Mouse (Mus musculus): Measurements from ENCODE around the gene Opcml. TPM values are rescaled to one million over a fixed set of nuclear protein-coding genes. Genes with fewer than 3 reads are reported as not detected.

The Opcml gene
- polyA plus RNA-seq, 1 experiment, result not detected

GRCm38 (mm10) chr9:27986604-27987588, 196.3 kb downstream of the Opcml start:
- no peaks in the 10 kb centered on the region for H3K4me1 ChIP-seq (ENCODE audit: control insufficient read depth, insufficient read depth, low read length)
- H3K27ac ChIP-seq (ENCODE audit: insufficient read depth, low read length), result no peak overlapping the region
- H3K27me3 ChIP-seq (ENCODE audit: control insufficient read depth, insufficient read depth, low read length, poor library complexity, severe bottlenecking), result no peaks in the 10 kb centered on the region
- no peak overlapping the region for H3K9ac ChIP-seq (ENCODE audit: low read depth, poor library complexity, severe bottlenecking)
- peaks cover under 1% of the 10 kb centered on the region; the same call in 1 of the 2 replicates for H3K9me3 ChIP-seq (replicated peaks; ENCODE audit: control insufficient read depth, insufficient read depth, low read length, poor library complexity, severe bottlenecking)
- H3K36me3 ChIP-seq (ENCODE audit: control insufficient read depth, insufficient read depth, low read length, poor library complexity, severe bottlenecking), result no peaks in the 10 kb centered on the region
- TF ChIP-seq CTCF (IDR thresholded peaks at IDR 0.05; ENCODE audit: low read depth, low read length) (no peak), EP300 (IDR thresholded peaks at IDR 0.05; ENCODE audit: insufficient read depth, low read depth, low read length) (no peak), POLR2A (IDR thresholded peaks at IDR 0.05; ENCODE audit: insufficient read depth, low read length) (no peak)
- H3K4me3 ChIP-seq (ENCODE audit: low read depth, low read length), result no peak overlapping the region

- no peaks in the 10 kb centered on the region for H3K27me3 ChIP-seq (ENCODE audit: control insufficient read depth, insufficient read depth, low read length, poor library complexity, severe bottlenecking)
- no peaks in the 10 kb centered on the region for H3K9me3 ChIP-seq (replicated peaks; ENCODE audit: control insufficient read depth, insufficient read depth, low read length, poor library complexity, severe bottlenecking)
- no peak overlapping the region for H3K4me3 ChIP-seq (ENCODE audit: low read depth, low read length)
- TF ChIP-seq CTCF (IDR thresholded peaks at IDR 0.05; ENCODE audit: low read depth, low read length), result no peak
- no peak overlapping the region for H3K9ac ChIP-seq (ENCODE audit: low read depth, poor library complexity, severe bottlenecking)
- H3K36me3 ChIP-seq (ENCODE audit: control insufficient read depth, insufficient read depth, low read length, poor library complexity, severe bottlenecking), result no peaks in the 10 kb centered on the region
- no peak overlapping the region for H3K27ac ChIP-seq (ENCODE audit: insufficient read depth, low read length)
- no peaks in the 10 kb centered on the region for H3K4me1 ChIP-seq (ENCODE audit: control insufficient read depth, insufficient read depth, low read length)
Measured at GRCm38 (mm10) chr9:27991611-27992010, 201.0 kb downstream of the Opcml start.

- no peak for TF ChIP-seq EP300 (IDR thresholded peaks at IDR 0.05; ENCODE audit: insufficient read depth, low read depth, low read length)
- TF ChIP-seq CTCF (IDR thresholded peaks at IDR 0.05; ENCODE audit: low read depth, low read length), result no peak
- TF ChIP-seq POLR2A (IDR thresholded peaks at IDR 0.05; ENCODE audit: insufficient read depth, low read length), result no peak
- H3K9ac ChIP-seq (ENCODE audit: low read depth, poor library complexity, severe bottlenecking), result no peak overlapping the region
- H3K27ac ChIP-seq (ENCODE audit: insufficient read depth, low read length), result no peak overlapping the region
- H3K36me3 ChIP-seq (ENCODE audit: control insufficient read depth, insufficient read depth, low read length, poor library complexity, severe bottlenecking), result no peaks in the 10 kb centered on the region
- H3K9me3 ChIP-seq (replicated peaks; ENCODE audit: control insufficient read depth, insufficient read depth, low read length, poor library complexity, severe bottlenecking), result no peaks in the 10 kb centered on the region
- no peaks in the 10 kb centered on the region for H3K27me3 ChIP-seq (ENCODE audit: control insufficient read depth, insufficient read depth, low read length, poor library complexity, severe bottlenecking)
- no peaks in the 10 kb centered on the region for H3K4me1 ChIP-seq (ENCODE audit: control insufficient read depth, insufficient read depth, low read length)
- H3K4me3 ChIP-seq (ENCODE audit: low read depth, low read length), result no peak overlapping the region
Measured at GRCm38 (mm10) chr9:27996536-27996935, 206.0 kb downstream of the Opcml start.

- H3K4me3 ChIP-seq (ENCODE audit: low read depth, low read length), result no peak overlapping the region
- TF ChIP-seq POLR2A (IDR thresholded peaks at IDR 0.05; ENCODE audit: insufficient read depth, low read length) (no peak), CTCF (IDR thresholded peaks at IDR 0.05; ENCODE audit: low read depth, low read length) (no peak), EP300 (IDR thresholded peaks at IDR 0.05; ENCODE audit: insufficient read depth, low read depth, low read length) (no peak)
- H3K9me3 ChIP-seq (replicated peaks; ENCODE audit: control insufficient read depth, insufficient read depth, low read length, poor library complexity, severe bottlenecking), result no peaks in the 10 kb centered on the region
- H3K27me3 ChIP-seq (ENCODE audit: control insufficient read depth, insufficient read depth, low read length, poor library complexity, severe bottlenecking), result no peaks in the 10 kb centered on the region
- no peaks in the 10 kb centered on the region for H3K36me3 ChIP-seq (ENCODE audit: control insufficient read depth, insufficient read depth, low read length, poor library complexity, severe bottlenecking)
- no peaks in the 10 kb centered on the region for H3K4me1 ChIP-seq (ENCODE audit: control insufficient read depth, insufficient read depth, low read length)
- H3K27ac ChIP-seq (ENCODE audit: insufficient read depth, low read length), result no peak overlapping the region
- no peak overlapping the region for H3K9ac ChIP-seq (ENCODE audit: low read depth, poor library complexity, severe bottlenecking)
Measured at GRCm38 (mm10) chr9:27998767-27999166, 208.2 kb downstream of the Opcml start.

GRCm38 (mm10) chr9:28003131-28003530, 212.6 kb downstream of the Opcml start:
- TF ChIP-seq POLR2A (IDR thresholded peaks at IDR 0.05; ENCODE audit: insufficient read depth, low read length) (no peak), CTCF (IDR thresholded peaks at IDR 0.05; ENCODE audit: low read depth, low read length) (no peak)
- Histone ChIP-seq H3K4me3 (ENCODE audit: low read depth, low read length) (no peak overlapping the region), H3K4me1 (ENCODE audit: control insufficient read depth, insufficient read depth, low read length) (no peaks in the 10 kb centered on the region), H3K27ac (ENCODE audit: insufficient read depth, low read length) (no peak overlapping the region), H3K9me3 (replicated peaks; ENCODE audit: control insufficient read depth, insufficient read depth, low read length, poor library complexity, severe bottlenecking) (no peaks in the 10 kb centered on the region), H3K9ac (ENCODE audit: low read depth, poor library complexity, severe bottlenecking) (no peak overlapping the region), H3K27me3 (ENCODE audit: control insufficient read depth, insufficient read depth, low read length, poor library complexity, severe bottlenecking) (no peaks in the 10 kb centered on the region), H3K36me3 (ENCODE audit: control insufficient read depth, insufficient read depth, low read length, poor library complexity, severe bottlenecking) (no peaks in the 10 kb centered on the region)

GRCm38 (mm10) chr9:28011483-28011882, 220.9 kb downstream of the Opcml start:
- Histone ChIP-seq H3K27ac (ENCODE audit: insufficient read depth, low read length) (no peak overlapping the region), H3K9me3 (replicated peaks; ENCODE audit: control insufficient read depth, insufficient read depth, low read length, poor library complexity, severe bottlenecking) (no peaks in the 10 kb centered on the region), H3K4me3 (ENCODE audit: low read depth, low read length) (no peak overlapping the region), H3K9ac (ENCODE audit: low read depth, poor library complexity, severe bottlenecking) (no peak overlapping the region), H3K4me1 (ENCODE audit: control insufficient read depth, insufficient read depth, low read length) (no peaks in the 10 kb centered on the region), H3K36me3 (ENCODE audit: control insufficient read depth, insufficient read depth, low read length, poor library complexity, severe bottlenecking) (no peaks in the 10 kb centered on the region), H3K27me3 (ENCODE audit: control insufficient read depth, insufficient read depth, low read length, poor library complexity, severe bottlenecking) (no peaks in the 10 kb centered on the region)
- TF ChIP-seq CTCF (IDR thresholded peaks at IDR 0.05; ENCODE audit: low read depth, low read length) (no peak), POLR2A (IDR thresholded peaks at IDR 0.05; ENCODE audit: insufficient read depth, low read length) (no peak), EP300 (IDR thresholded peaks at IDR 0.05; ENCODE audit: insufficient read depth, low read depth, low read length) (no peak)

All from ES-Bruce4 (cell line).